Mouse (Mus musculus): Measurements from ENCODE around the gene Tspoap1. TPM values are rescaled to one million over a fixed set of nuclear protein-coding genes. Genes with fewer than 3 reads are reported as not detected.

Tspoap1 gene
- total and polyA plus RNA-seq, 2 experiments, result 0.09 to 0.37 TPM

DNA sequence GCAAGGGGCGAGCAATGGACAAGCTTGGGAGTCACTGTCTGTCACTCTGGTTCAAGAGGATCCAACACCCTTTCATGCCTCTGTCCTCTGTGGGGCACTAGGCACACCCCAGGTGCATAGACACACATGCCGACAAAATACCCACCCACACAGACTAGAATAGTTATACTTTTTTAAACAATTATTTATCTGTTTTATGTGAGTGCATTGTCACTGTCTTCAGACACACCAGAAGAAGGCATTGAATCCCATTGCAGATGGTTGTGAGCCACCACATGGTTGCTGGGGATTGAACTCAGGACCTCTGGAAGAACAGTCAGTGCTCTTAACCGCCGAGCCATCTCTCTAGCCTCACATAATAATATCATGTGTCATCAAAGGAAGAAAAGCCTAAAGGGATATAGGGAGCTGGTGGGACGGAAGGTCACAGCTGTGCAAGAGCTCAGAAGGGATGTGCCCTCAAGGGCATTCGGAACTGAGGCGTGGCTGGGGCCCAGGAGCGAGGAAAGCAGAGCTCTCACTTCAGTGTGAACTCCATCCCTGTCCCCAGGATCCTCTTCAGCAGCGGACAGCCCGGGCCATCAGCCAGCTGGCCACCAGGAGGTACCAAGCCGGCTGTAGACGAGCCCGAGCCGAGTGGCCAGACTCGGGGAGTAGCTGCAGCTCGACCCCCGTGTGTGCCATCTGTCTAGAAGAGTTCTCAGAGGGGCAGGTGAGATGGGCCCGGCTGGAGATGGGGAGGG, 31.3 kb upstream of the Tspoap1 start:
- Histone ChIP-seq H3K9ac (ENCODE audit: low read depth, low read length) (no peak overlapping the region), H3K4me1 (ENCODE audit: control insufficient read depth, insufficient read depth, low read length) (no peaks in the 10 kb centered on the region), H3K27me3 (ENCODE audit: control insufficient read depth, insufficient read depth, low read length) (no peaks in the 10 kb centered on the region), H3K36me3 (ENCODE audit: control insufficient read depth, insufficient read depth, low read length) (peaks cover 10% of the 10 kb centered on the region; the same call in 1 of the 2 replicates), H3K79me2 (ENCODE audit: control insufficient read depth, insufficient read depth, low read length) (no peaks in the 10 kb centered on the region), H3K27ac (replicated peaks; ENCODE audit: insufficient read depth, low read depth, low read length) (no peak overlapping the region), H3K4me3 (ENCODE audit: insufficient read depth, low read depth, low read length) (no peak overlapping the region)
- WGBS, result 78% methylated on average over 18 of the region's 18 CpGs
- no peak for DNase-seq (ENCODE audit: extremely low read depth, low read depth, low spot score)
- no peak for TF ChIP-seq POLR2A (IDR thresholded peaks at IDR 0.05; ENCODE audit: extremely low read depth, insufficient read depth, low read length)
- no peak for TF ChIP-seq CTCF (IDR thresholded peaks at IDR 0.05; ENCODE audit: low read depth, low read length)

DNA sequence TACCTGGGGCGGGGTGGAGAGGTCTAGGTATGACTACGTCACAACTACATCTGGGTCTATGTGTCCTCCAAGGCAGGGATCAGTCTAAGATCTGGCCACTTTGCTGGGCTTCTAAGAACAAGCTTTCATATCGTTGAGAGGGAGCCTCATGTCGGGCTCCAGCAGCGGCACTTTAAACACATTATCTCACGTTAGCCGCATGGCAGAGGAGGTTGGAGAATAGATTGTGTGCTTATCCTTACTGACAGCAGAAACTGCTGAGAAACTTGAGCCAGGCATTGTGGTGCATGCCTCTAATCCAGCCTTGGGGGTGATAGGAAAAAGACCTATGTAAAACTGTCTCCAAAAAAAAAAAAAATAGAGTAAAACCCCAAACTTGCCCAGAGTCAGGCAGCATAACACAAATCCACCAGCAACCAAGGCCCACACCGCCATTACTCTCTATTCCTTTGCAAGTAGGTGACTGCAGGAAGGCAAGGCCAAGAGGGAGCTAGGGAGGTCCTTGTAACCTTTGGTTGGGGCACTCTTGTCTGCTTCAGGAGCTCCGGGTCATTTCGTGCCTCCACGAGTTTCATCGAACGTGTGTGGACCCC, 30.7 kb upstream of the Tspoap1 start:
- H3K27me3 ChIP-seq (ENCODE audit: control insufficient read depth, insufficient read depth, low read length), result no peaks in the 10 kb centered on the region
- TF ChIP-seq POLR2A (IDR thresholded peaks at IDR 0.05; ENCODE audit: extremely low read depth, insufficient read depth, low read length) (no peak), CTCF (IDR thresholded peaks at IDR 0.05; ENCODE audit: low read depth, low read length) (no peak)
- DNase-seq (ENCODE audit: extremely low read depth, low read depth, low spot score), result no peak
- no peak overlapping the region for H3K9ac ChIP-seq (ENCODE audit: low read depth, low read length)
- H3K79me2 ChIP-seq (ENCODE audit: control insufficient read depth, insufficient read depth, low read length), result no peaks in the 10 kb centered on the region
- peaks cover 10% of the 10 kb centered on the region; the same call in 1 of the 2 replicates for H3K36me3 ChIP-seq (ENCODE audit: control insufficient read depth, insufficient read depth, low read length)
- no peaks in the 10 kb centered on the region for H3K4me1 ChIP-seq (ENCODE audit: control insufficient read depth, insufficient read depth, low read length)
- H3K27ac ChIP-seq (replicated peaks; ENCODE audit: insufficient read depth, low read depth, low read length), result no peak overlapping the region
- no peak overlapping the region for H3K4me3 ChIP-seq (ENCODE audit: insufficient read depth, low read depth, low read length)
- WGBS, result 90% methylated on average over 13 of the region's 13 CpGs

DNA sequence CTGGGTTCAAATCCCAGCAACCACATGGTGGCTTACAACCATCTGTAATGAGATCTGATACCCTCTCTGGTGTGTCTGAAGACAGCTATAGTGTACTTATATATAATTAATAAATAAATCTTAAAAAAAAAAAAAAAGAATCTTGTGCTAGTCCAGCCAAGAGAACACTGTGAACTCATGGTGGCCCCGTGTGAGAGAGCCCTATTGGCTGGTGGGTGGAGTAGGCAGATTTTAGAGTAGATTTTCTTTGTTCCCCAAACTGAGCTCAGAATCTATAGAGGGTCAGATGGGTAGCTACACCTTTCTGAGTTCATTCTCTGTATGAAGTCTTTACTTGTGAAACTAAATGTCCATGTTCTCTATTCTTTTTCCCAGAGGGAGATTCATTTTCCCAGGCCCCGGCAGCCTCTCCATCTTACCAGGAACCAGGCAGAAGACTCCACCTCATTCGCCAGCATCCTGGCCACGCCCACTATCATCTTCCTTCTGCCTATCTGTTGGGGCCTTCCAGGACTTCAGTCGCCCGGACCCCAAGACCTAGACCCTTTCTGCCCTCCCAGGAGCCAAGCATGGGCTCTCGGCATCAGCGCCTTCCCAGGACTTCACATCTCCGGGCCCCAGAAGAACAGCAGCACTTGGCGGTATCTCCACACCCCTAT, 29.6 kb upstream of the Tspoap1 start:
- Histone ChIP-seq H3K4me1 (ENCODE audit: control insufficient read depth, insufficient read depth, low read length) (peaks cover 3% of the 10 kb centered on the region; the same call in 1 of the 2 replicates), H3K9ac (ENCODE audit: low read depth, low read length) (no peak overlapping the region), H3K27me3 (ENCODE audit: control insufficient read depth, insufficient read depth, low read length) (no peaks in the 10 kb centered on the region), H3K36me3 (ENCODE audit: control insufficient read depth, insufficient read depth, low read length) (peaks cover 10% of the 10 kb centered on the region; the same call in 1 of the 2 replicates), H3K27ac (replicated peaks; ENCODE audit: insufficient read depth, low read depth, low read length) (no peak overlapping the region), H3K4me3 (ENCODE audit: insufficient read depth, low read depth, low read length) (no peak overlapping the region), H3K79me2 (ENCODE audit: control insufficient read depth, insufficient read depth, low read length) (no peaks in the 10 kb centered on the region)
- WGBS, result 91% methylated on average over 10 of the region's 10 CpGs
- TF ChIP-seq POLR2A (IDR thresholded peaks at IDR 0.05; ENCODE audit: extremely low read depth, insufficient read depth, low read length) (no peak), CTCF (IDR thresholded peaks at IDR 0.05; ENCODE audit: low read depth, low read length) (no peak)
- DNase-seq (ENCODE audit: extremely low read depth, low read depth, low spot score), result no peak

DNA sequence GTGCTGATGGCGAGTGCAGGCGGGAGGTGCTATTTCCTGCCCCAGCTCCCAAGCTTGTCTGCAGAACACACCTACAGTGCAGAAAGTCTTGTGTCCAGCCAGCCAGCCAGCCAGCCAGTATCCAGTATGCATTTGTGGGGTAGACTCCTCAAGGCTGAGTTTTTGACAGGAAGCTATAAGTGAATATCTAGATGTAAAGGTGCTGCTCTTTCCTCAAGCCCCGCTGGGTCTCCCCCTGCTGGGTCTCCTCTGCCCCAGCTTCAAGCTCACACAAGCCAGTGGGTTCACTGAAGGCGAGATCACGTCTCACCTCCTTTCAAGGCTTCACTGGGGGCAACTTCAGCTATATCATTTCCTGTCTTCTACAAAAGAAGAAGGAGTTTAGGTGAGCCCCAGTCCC, 26.0 kb upstream of the Tspoap1 start:
- Histone ChIP-seq H3K27ac (replicated peaks; ENCODE audit: insufficient read depth, low read depth, low read length) (no peak overlapping the region), H3K36me3 (ENCODE audit: control insufficient read depth, insufficient read depth, low read length) (peaks cover 4% of the 10 kb centered on the region), H3K79me2 (ENCODE audit: control insufficient read depth, insufficient read depth, low read length) (peaks cover 6% of the 10 kb centered on the region; the same call in 1 of the 2 replicates), H3K9ac (ENCODE audit: low read depth, low read length) (no peak overlapping the region), H3K4me1 (ENCODE audit: control insufficient read depth, insufficient read depth, low read length) (peaks cover 8% of the 10 kb centered on the region; the same call in 1 of the 2 replicates), H3K4me3 (ENCODE audit: insufficient read depth, low read depth, low read length) (no peak overlapping the region), H3K27me3 (ENCODE audit: control insufficient read depth, insufficient read depth, low read length) (no peaks in the 10 kb centered on the region)
- TF ChIP-seq POLR2A (IDR thresholded peaks at IDR 0.05; ENCODE audit: extremely low read depth, insufficient read depth, low read length) (no peak), CTCF (IDR thresholded peaks at IDR 0.05; ENCODE audit: low read depth, low read length) (no peak)
- no peak for DNase-seq (ENCODE audit: extremely low read depth, low read depth, low spot score)
- WGBS, result 78% methylated on average over 5 of the region's 5 CpGs

DNA sequence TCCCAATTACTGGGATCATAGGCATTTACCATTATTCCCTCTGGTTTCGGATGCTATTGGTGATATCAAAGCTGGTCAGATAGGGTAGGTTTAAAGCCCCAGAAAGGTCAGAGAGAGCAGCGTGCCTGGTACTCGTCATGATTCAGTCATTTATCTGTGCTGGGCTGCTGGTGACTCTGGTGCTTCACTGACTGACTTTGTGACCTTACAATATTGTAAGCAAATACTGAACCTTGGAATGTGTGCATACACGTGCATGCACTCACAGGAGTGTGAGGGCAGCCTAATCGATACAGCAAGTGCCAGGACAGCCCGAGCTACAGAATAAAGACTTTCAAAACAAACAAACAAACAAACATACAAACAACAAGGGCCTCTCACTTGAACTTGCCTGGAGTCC, 24.6 kb upstream of the Tspoap1 start:
- Histone ChIP-seq H3K79me2 (ENCODE audit: control insufficient read depth, insufficient read depth, low read length) (peaks cover 6% of the 10 kb centered on the region; the same call in 1 of the 2 replicates), H3K9ac (ENCODE audit: low read depth, low read length) (no peak overlapping the region), H3K4me3 (ENCODE audit: insufficient read depth, low read depth, low read length) (no peak overlapping the region), H3K27me3 (ENCODE audit: control insufficient read depth, insufficient read depth, low read length) (no peaks in the 10 kb centered on the region), H3K4me1 (ENCODE audit: control insufficient read depth, insufficient read depth, low read length) (peaks cover 8% of the 10 kb centered on the region; the same call in 1 of the 2 replicates), H3K27ac (replicated peaks; ENCODE audit: insufficient read depth, low read depth, low read length) (peak overlapping the region; percentile 27; the same call in 1 of the 2 replicates), H3K36me3 (ENCODE audit: control insufficient read depth, insufficient read depth, low read length) (peaks cover 8% of the 10 kb centered on the region)
- TF ChIP-seq CTCF (IDR thresholded peaks at IDR 0.05; ENCODE audit: low read depth, low read length) (no peak), POLR2A (IDR thresholded peaks at IDR 0.05; ENCODE audit: extremely low read depth, insufficient read depth, low read length) (no peak)
- DNase-seq (ENCODE audit: extremely low read depth, low read depth, low spot score), result peak; percentile 78
- 24% methylated on average over 6 of the region's 6 CpGs for WGBS
